Mouse (Mus musculus) gastrocnemius, postnatal 14 days (tissue): ENCODE measurements around the gene Psmc3ip. TPM values are rescaled to one million over a fixed set of nuclear protein-coding genes. Genes with fewer than 3 reads are reported as not detected.

Experiments used
- DNase-seq: peaks from one replicate; pipeline ENCODE4 v3.0.0; 2021; ENCODE audit warnings: mixed read lengths
- intact Hi-C: fragments of 180-260 bp; cut with DNase I; formaldehyde crosslinking; loops from one replicate; pipeline ENCODE4 v1.15.1; 2025; ENCODE audit warnings: low total_unique reads
- microRNA-seq, 2 experiments: library from miRNA; unstranded; fragments of <30 nt; microRNA quantifications; one replicate each; pipeline ENCODE4 v1.2.0; 2021
- total RNA-seq, 2 experiments: library from RNA; stranded (reverse); gene quantifications; 2 replicates each; pipeline ENCODE4 v1.2.3; 2021

Gene Psmc3ip
- total RNA-seq, 2 experiments from 2014 or later: 1.1 to 1.5 TPM

DNA sequence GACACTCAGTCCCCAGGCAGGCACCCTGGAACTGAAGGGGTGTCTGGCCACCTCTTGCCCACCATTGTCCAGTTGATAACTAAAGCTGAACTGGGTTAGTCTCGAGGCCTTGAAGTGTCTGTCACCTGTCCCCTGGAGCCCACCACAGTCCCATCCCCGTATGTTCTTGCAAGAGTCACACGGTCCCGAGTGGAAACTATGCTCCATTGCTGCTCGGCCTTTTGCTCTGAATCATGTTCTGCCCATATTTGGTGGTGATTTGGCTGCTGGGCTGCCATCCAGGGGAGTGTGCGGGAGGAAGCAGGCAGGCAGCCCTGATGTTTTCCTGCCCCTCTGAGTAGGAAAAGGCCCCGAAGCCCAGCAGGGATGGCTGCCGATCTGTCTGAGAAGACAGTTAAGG is 35.1 kb downstream of the Psmc3ip start:
- DNase-seq: peak; percentile 80
- intact Hi-C loops: no loop called here

DNA sequence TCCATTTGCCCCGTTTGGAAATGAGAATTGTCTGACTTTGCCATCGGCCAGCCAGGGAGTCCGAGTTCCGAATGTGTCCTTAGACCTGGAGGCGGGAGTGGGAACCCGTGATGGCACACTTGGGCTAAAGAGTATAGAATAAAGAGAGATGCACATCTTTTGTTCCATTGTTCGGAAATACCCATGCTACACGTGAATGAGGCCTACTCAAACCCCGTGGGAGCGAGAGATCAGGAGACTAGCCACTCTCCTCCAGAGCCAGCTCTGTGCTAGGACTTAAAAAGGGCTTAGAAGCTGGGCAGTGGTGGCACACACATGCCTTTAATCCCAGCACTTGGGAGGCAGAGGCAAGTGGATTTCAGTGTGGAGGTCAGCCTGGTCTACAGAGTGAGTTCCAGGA is 35.8 kb downstream of the Psmc3ip start:
- no peak for DNase-seq
- intact Hi-C loops: loop anchor here (5.0 to 10.0 kb wide), 2 partner anchors 77 to 165 kb away; no protein-coding TSS in a partner anchor

DNA sequence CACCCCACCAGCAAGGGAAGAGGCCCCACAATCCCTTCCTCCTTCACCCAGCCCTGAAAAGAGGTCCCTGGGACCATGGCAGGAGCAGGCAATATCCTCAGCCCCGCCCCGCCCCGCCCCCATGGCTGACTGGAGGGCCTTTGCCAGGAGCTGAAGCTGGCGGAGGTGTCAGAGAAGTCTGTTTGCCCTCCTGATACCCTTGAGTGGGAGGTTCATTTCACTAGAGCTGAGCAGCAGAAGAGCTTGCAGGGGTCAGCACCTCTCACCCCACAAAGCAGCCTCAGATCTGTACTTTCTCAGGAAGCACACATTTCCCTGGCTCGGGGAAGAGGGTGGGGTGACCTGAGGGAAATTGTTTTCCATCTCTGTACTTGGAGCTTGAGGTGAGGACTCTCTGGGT is 36.5 kb downstream of the Psmc3ip start:
- no peak for DNase-seq
- intact Hi-C loops: loop anchor here (5.0 to 10.0 kb wide), 2 partner anchors 76 to 164 kb away; no protein-coding TSS in a partner anchor

DNA sequence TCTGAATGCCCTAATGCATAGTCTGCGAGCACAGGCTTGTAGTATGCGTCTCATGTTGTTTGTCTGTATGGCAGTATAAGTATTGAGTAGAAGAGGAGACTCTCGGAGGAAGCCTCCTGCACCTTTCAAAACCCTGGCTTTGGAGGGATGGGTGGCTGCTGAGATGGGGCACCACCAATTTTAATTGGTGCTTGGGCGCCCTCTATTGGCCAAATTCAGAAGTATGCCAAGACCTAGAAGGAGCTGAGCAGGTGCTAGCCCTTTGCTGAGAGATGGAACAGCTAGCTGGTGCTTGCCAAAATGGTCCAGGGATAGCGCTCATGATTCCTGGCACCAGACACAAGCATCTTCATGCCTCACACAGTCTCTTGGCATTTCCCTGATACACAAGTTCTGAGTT is 37.4 kb downstream of the Psmc3ip start:
- intact Hi-C loops: loop anchor here (5.0 to 10.0 kb wide), 2 partner anchors 76 to 163 kb away; no protein-coding TSS in a partner anchor
- peak; percentile 87 for DNase-seq

DNA sequence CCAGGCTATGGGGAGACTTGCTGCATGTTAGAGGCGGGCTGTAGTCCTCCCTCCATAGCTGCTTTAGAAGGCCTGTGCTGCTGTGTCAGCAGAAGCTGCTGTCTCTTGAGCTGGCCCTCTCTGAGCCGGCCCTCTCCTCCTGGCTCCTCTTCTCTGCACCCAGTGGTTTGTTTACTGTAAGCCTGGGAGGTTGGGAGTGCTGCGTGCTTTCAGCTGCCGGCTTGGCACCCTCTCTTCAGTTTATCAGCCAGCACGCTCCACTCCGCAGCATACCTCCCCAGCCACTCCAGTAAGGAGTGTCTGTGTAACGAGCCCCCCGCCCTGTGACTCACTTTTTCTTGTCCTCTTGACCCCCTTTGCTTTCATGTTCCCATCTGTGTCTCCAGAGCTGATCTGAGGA is 38.4 kb downstream of the Psmc3ip start:
- peak; percentile 69 for DNase-seq
- intact Hi-C loops: loop anchor here (5.0 to 10.0 kb wide), 2 partner anchors 75 to 162 kb away; no protein-coding TSS in a partner anchor

DNA sequence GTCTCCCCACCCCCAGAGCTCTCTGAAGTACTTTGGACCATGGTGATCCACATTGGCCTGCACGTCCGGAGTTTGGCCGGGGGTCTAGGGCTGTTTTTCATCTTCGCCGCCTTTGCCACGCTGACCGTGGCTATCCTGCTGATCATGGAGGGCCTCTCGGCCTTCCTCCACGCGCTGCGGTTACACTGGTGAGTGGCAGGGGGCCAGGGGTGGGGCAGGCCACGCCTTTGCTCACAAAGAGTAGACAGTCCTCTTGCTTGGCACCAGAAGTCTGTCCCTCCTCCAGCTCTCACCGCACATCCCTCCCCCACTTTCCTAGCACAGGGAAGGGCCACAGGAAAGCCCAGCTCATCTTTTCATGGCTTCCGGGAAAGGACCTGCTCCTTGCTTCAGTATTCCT is 39.8 kb downstream of the Psmc3ip start:
- intact Hi-C loops: loop anchor here (5.0 to 10.0 kb wide), 2 partner anchors 73 to 161 kb away; no protein-coding TSS in a partner anchor
- DNase-seq: no peak

DNA sequence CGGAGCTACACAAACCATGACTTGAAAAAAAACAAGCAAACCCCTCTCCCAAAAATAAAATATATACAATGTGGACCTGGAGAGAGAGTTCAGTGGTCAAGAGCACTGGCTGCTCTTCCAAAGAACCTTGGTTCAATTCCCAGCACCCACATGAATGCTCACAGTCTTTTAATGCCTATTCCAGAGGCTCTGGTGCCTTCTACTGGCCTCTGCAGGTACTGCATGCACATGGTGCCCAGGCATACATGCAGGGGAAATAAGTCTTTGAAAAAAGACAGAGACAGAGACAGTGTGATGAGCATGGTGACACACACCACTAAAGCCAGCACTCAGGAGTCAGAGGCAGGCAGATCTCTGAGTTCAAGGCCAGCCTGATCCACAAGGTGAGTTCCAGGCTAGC is 41.3 kb downstream of the Psmc3ip start:
- intact Hi-C loops: loop anchor here (10.0 kb wide), 1 partner anchor 159 kb away; no protein-coding TSS in a partner anchor
- DNase-seq: no peak

DNA sequence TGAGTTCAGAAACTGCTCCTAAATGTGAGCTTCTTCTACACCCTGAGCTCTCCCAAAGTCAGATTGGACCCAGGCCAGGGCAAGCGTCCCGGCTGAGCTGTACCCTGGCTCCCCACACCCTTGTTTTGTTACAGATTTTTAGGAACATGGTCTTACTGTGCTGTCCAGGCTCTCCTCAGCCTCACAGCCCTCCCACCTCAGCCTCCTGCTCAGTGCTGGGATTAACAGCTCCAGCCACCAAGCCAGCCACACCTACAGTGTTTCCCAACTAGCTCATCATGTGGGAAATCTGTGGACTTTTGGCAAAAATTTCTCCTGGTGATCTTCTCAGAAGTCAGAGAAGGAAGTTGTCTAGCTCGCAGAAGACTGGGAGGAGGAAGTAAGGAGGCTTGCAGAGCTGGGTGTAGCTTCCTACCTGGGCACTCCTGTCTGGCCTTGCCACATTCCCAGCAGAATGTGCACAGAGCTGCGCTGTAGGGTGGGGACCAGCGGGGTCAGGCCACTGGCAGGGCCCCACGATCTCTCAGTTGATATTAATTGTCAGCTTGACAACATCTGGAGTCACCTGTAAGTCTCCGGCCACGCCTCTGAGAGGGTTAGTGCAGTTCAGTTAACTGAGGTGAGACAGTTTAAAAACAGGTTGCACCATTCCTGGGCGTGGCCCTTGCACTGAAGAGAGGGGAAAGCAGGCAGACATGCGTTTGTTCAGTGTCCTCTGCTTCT is 42.3 kb downstream of the Psmc3ip start:
- DNase-seq: peak; percentile 84
- intact Hi-C loops: loop anchor here (10.0 kb wide), 1 partner anchor 158 kb away; no protein-coding TSS in a partner anchor

DNA sequence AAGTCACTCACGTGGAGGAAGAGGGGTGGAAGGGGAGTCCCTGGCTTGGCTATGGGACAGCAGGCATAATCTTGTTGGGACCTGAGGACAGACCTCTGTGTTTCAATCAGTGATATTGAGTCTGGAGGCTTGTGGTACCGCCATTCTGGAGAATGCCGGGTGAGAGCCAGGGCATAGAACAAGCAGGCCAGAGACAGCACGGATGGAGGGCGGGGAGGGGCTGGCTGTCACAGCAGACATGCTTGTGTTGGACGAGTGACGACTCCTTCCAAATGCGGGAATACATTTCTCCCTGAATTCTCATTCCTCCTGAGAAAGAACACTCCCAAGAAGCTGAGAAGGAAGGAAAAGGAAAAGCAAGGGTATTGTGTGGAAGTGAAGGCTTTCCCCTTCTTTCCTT is 43.6 kb downstream of the Psmc3ip start:
- intact Hi-C loops: loop anchor here (10.0 kb wide), 1 partner anchor 157 kb away; no protein-coding TSS in a partner anchor

DNA sequence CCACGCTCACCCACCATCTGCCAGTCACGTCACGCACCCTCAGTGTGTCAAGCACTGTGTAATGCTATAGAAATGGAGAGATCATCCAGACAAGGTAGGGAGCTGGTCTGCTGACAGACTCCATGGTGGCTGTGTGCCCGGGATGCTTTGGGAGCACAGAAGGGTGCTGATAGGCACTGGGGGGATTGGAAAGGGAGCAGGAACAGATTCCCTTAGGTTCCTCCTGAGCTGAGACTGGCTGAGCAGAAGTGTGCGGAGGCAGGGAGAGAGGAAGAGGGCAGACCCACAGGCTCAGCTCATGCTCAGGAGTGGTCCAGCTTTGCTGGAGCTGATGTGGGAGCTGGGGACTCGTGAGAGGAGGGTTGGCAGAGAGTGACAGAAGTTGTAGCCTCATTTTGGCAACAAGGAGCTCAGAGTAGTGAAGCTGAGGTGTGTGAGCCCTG is 44.2 kb downstream of the Psmc3ip start:
- no peak for DNase-seq
- intact Hi-C loops: loop anchor here (10.0 kb wide), 1 partner anchor 156 kb away; no protein-coding TSS in a partner anchor

More for the DNA sequence above, 43.6 kb downstream of the Psmc3ip start:
- DNase-seq: no peak

DNA sequence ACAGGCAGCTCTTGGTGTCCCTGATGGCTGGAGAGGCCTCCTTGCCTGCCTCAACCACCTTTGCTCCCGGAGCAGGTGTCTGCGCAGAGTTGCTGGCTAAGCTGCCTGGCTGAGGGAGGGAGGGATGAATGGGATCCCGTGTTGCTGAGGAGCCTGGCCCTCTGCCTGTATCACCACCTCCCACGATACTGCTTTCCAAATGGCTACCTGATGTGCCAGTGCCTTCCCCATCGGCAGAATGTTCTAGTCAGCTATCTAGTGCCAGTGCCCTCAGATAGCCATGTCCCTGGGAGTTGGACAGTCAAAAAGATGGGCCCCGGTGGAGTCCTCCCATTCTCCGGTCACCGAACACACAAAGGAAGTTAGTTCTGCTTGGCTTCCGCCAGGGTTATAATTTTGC is 44.9 kb downstream of the Psmc3ip start:
- DNase-seq: no peak
- intact Hi-C loops: loop anchor here (10.0 kb wide), 1 partner anchor 156 kb away; no protein-coding TSS in a partner anchor

DNA sequence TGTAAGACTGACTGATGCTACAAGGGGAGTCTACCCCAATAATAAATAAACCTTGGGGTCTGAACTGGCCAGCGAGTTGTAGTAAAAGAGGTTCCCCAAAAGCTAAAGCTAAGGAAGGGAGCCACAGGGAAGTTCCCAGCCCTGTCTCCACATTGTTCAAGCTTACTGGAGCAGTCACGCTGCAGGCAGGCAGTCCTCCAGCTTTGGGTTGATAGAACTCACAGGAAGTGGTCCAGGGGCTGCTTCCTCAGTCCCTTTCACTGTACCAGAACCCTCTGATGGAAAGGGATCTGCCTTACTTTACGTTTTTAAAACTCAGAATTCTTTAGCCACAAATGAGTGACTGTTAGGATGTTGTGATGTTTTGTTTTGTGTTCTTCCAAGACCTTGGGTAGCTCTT is 47.7 kb downstream of the Psmc3ip start:
- no peak for DNase-seq
- intact Hi-C loops: no loop called here

DNA sequence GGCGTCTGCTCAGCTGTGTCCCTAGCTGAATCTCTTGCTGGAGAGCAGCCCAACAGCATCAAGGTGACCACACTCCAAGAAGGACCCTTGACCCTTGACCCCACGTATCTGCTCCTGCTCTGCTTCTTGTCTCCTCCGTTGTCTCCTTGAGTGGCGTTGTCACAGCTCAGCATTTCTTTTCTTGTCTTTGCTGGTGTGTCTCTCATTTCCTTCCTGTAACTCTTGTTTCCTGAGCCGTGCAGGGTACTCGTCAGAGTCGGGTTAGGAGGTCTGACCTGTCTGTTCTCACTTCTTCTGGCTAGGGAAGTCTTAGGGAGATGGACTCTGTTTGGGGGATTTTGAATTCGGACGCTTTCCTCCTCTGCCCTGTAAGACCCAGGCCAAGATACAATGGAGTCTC is 48.8 kb downstream of the Psmc3ip start:
- intact Hi-C loops: no loop called here
- DNase-seq: no peak

DNA sequence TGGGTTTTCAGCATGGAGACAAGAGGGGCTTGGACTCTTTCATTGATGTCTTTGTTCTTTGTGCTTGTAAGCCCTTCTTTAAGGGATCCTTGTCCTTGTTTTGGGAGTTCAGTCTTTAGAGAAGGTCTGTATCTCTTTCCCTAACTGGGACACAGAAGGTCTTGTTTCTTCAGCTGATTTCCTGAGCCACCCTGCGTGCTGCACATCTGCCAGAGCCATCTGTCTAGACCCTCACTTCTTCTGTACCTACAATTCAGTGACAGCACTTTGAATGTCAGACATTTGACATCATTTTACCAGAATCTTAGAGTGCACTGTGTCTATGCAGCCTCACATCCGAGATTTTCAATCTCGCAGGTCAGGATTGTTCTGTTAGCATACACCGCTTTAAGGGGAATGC is 49.4 kb downstream of the Psmc3ip start:
- intact Hi-C loops: no loop called here
- DNase-seq: no peak

Small RNA genes within 50 kb of the gene (microRNA-seq; reads per million reads assigned to microRNA genes)
- gene Gm27626: 0 reads per million in 2 experiments

Other genes starting within 250 kb of the Psmc3ip start
- gene Stat5b, start 244.7 kb downstream of the Psmc3ip start, total RNA-seq: 100 to 1,000 TPM in 1 of 2 experiments, 10 to 100 TPM in 1; 100.0 to 110 TPM
- gene Stat5a, start 236.1 kb downstream of the Psmc3ip start, total RNA-seq: 10 to 100 TPM; 17.9 to 21.5 TPM
- 10 to 100 TPM; 41.7 to 43.6 TPM for gene Stat3, start 155.9 kb downstream of the Psmc3ip start, total RNA-seq
- 100 to 1,000 TPM; 226 to 256 TPM for gene Cavin1, start 124.5 kb downstream of the Psmc3ip start, total RNA-seq
- 10 to 100 TPM; 53.4 to 58.5 TPM for gene Atp6v0a1, start 86.0 kb downstream of the Psmc3ip start, total RNA-seq
- gene Naglu, start 25.4 kb downstream of the Psmc3ip start, total RNA-seq: 1 to 10 TPM; 6.2 to 7.4 TPM
- under 1 TPM in 1 of 2 experiments, not detected in 1; 0.29 TPM for gene Hsd17b1, start 17.0 kb downstream of the Psmc3ip start, total RNA-seq
- gene Coasy, start 12.9 kb downstream of the Psmc3ip start, total RNA-seq: 1 to 10 TPM; 8.1 to 9.5 TPM
- gene Mlx, start 8.2 kb downstream of the Psmc3ip start, total RNA-seq: 10 to 100 TPM; 10.8 to 12.4 TPM
- gene Retreg3, start 24.5 kb upstream of the Psmc3ip start, total RNA-seq: 10 to 100 TPM; 33.3 to 34.9 TPM
- 10 to 100 TPM; 26.3 to 31.2 TPM for gene Tubg1, start 24.5 kb upstream of the Psmc3ip start, total RNA-seq
- gene Tubg2, start 60.5 kb upstream of the Psmc3ip start, total RNA-seq: 1 to 10 TPM; 3.1 to 4.6 TPM
- gene Cntnap1, start 75.1 kb upstream of the Psmc3ip start, total RNA-seq: 1 to 10 TPM; 1.8 to 2.4 TPM
- gene Plekhh3, start 75.9 kb upstream of the Psmc3ip start, total RNA-seq: 10 to 100 TPM; 22.0 to 26.9 TPM
- under 1 TPM in 1 of 2 experiments, not detected in 1; 0.12 TPM for gene Ccr10, start 80.0 kb upstream of the Psmc3ip start, total RNA-seq
- 10 to 100 TPM; 13.5 to 18.1 TPM for gene Ezh1, start 131.0 kb upstream of the Psmc3ip start, total RNA-seq
- 10 to 100 TPM; 69.8 to 97.1 TPM for gene Ramp2, start 150.6 kb upstream of the Psmc3ip start, total RNA-seq
- gene Vps25, start 158.3 kb upstream of the Psmc3ip start, total RNA-seq: 10 to 100 TPM; 38.1 to 39.0 TPM
- gene Wnk4, start 165.1 kb upstream of the Psmc3ip start, total RNA-seq: 1 to 10 TPM in 1 of 2 experiments, under 1 TPM in 1; 0.89 to 1.0 TPM
- under 1 TPM; 0.13 to 0.21 TPM for gene Cntd1, start 183.6 kb upstream of the Psmc3ip start, total RNA-seq
- gene Coa3, start 183.7 kb upstream of the Psmc3ip start, total RNA-seq: 10 to 100 TPM; 70.0 to 73.4 TPM
- gene Becn1, start 206.8 kb upstream of the Psmc3ip start, total RNA-seq: 10 to 100 TPM; 70.7 to 72.9 TPM
- 10 to 100 TPM; 60.9 to 61.2 TPM for gene Psme3, start 220.8 kb upstream of the Psmc3ip start, total RNA-seq
- 1 to 10 TPM; 1.2 to 1.3 TPM for gene Aoc2, start 229.6 kb upstream of the Psmc3ip start, total RNA-seq
- gene Aoc3, start 235.2 kb upstream of the Psmc3ip start, total RNA-seq: 10 to 100 TPM; 20.7 to 21.7 TPM